Mouse (Mus musculus) stomach, postnatal 0 days (tissue): ENCODE results near the gene Vrtn.

Experiments used
- CTCF ChIP-seq: IDR thresholded peaks from 2 replicates; pipeline ENCODE4 v1.5.1; 2016; ENCODE audit warnings: antibody characterized with exemption, low read depth, mild to moderate bottlenecking, moderate library complexity
- EP300 ChIP-seq: optimal IDR thresholded peaks from 2 replicates; pipeline ENCODE3; 2016; ENCODE audit warnings: antibody characterized with exemption

GRCm38 (mm10) chr12:84624601-84625000 lies 16.2 kb upstream of the Vrtn start:
- TF ChIP-seq CTCF (no peak), EP300 (no peak)
